Mouse (Mus musculus) MEL (cell line): ENCODE results near the gene Hfm1.

Source experiments
- CTCF ChIP-seq, 3 experiments: IDR thresholded peaks in 2 of 3; conservative IDR thresholded peaks in 1 of 3; 2 replicates each; pipeline ENCODE4 v1.5.1; 2011 to 2012; ENCODE audit warnings: low read length in 3 of 3, low read depth in 2 of 3, mild to moderate bottlenecking in 2 of 3, improper control_type of control experiment in 1 of 3, inconsistent platforms in 1 of 3, mixed read lengths in 1 of 3, moderate library complexity in 1 of 3; ENCODE audit not compliant: control insufficient read depth in 1 of 3, insufficient read depth in 1 of 3, poor library complexity in 1 of 3, severe bottlenecking in 1 of 3
- E2F4 ChIP-seq: IDR thresholded peaks from 2 replicates; pipeline ENCODE4 v1.6.1; 2011; ENCODE audit warnings: low read depth, low read length, improper control_type of control experiment, borderline replicate concordance
- EP300 ChIP-seq, 2 experiments: IDR thresholded peaks; 2 replicates each; pipeline ENCODE4 v1.6.1; 2011; ENCODE audit warnings: improper control_type of control experiment in 2 of 2, low read length in 2 of 2, low read depth in 1 of 2, mild to moderate bottlenecking in 1 of 2
- GATA1 ChIP-seq: IDR thresholded peaks from 2 replicates; pipeline ENCODE4 v1.6.1; 2011; ENCODE audit warnings: low read depth, low read length, improper control_type of control experiment
- JUND ChIP-seq: IDR thresholded peaks from 2 replicates; pipeline ENCODE4 v1.6.1; 2011; ENCODE audit warnings: low read depth, mild to moderate bottlenecking, improper control_type of control experiment, low read length
- MAZ ChIP-seq: IDR thresholded peaks from 2 replicates; pipeline ENCODE4 v1.6.1; 2012; ENCODE audit warnings: low read depth, mild to moderate bottlenecking, inconsistent platforms, low read length, improper control_type of control experiment
- MYC ChIP-seq: IDR thresholded peaks from 2 replicates; pipeline ENCODE4 v1.6.1; 2011; ENCODE audit warnings: low read depth, mild to moderate bottlenecking, low read length, improper control_type of control experiment, moderate library complexity
- POLR2A ChIP-seq, 2 experiments: IDR thresholded peaks; 2 replicates each; pipeline ENCODE4 v1.6.1; 2011 to 2012; ENCODE audit warnings: low read length in 2 of 2, mild to moderate bottlenecking in 2 of 2, control low read depth in 1 of 2, improper control_type of control experiment in 1 of 2, low read depth in 1 of 2, moderate library complexity in 1 of 2; ENCODE audit not compliant: control insufficient read depth in 1 of 2, insufficient read depth in 1 of 2, poor library complexity in 1 of 2
- TAL1 ChIP-seq: IDR thresholded peaks from 2 replicates; pipeline ENCODE4 v1.6.1; 2012; ENCODE audit warnings: mild to moderate bottlenecking, inconsistent platforms, low read length, moderate library complexity, mixed read lengths
- ZC3H11A ChIP-seq: IDR thresholded peaks from 2 replicates; pipeline ENCODE4 v1.6.1; 2012; ENCODE audit warnings: low read depth, mild to moderate bottlenecking, inconsistent platforms, low read length, improper control_type of control experiment
- ZNF384 ChIP-seq: IDR thresholded peaks from 2 replicates; pipeline ENCODE4 v1.6.1; 2012; ENCODE audit warnings: low read depth, mild to moderate bottlenecking, inconsistent platforms, low read length, improper control_type of control experiment

- TF ChIP-seq ZC3H11A (no peak), CTCF (IDR thresholded peaks at IDR 0.05 in 2 of 3, conservative IDR thresholded peaks at IDR 0.05 in 1 of 3; ENCODE audit: control insufficient read depth in 1 of 3, insufficient read depth in 1 of 3, low read depth in 2 of 3, low read length in 3 of 3, poor library complexity in 1 of 3, severe bottlenecking in 1 of 3) (no peak), JUND (no peak), ZNF384 (no peak), GATA1 (no peak), MAZ (no peak), MYC (no peak), E2F4 (no peak), EP300 (IDR thresholded peaks at IDR 0.05; ENCODE audit: low read depth in 1 of 2, low read length in 2 of 2) (no peak), POLR2A (IDR thresholded peaks at IDR 0.05; ENCODE audit: control insufficient read depth in 1 of 2, insufficient read depth in 1 of 2, low read depth in 1 of 2, low read length in 2 of 2, poor library complexity in 1 of 2) (no peak), TAL1 (no peak)
Measured at GRCm38 (mm10) chr5:106925488-106926368, at the start of gene Hfm1.
